Mouse (Mus musculus) frontal cortex, adult 2 months (tissue): ENCODE results near the gene Fam129a. TPM values are rescaled to one million over a fixed set of nuclear protein-coding genes. Genes with fewer than 3 reads are reported as not detected.
"Not testable (repeated sequence)": the region's sequence is repeated elsewhere in the genome, so short reads cannot be mapped to it uniquely, and the experiment has no call there.

Experiments
- DNase-seq, 2 experiments: peaks; one replicate each; pipeline ENCODE4 v3.0.0; 2022; ENCODE audit warnings: low spot score in 1 of 2; ENCODE audit errors: extremely low spot score in 1 of 2
- polyA plus RNA-seq: library from polyadenylated mRNA; depleted of rRNA; stranded (reverse); fragments of >200 nt; gene quantifications from 2 replicates; pipeline ENCODE4 v1.2.3, GENCODE M21; 2012

Gene Fam129a
- polyA plus RNA-seq, 1 experiment: 1.8 TPM

DNA sequence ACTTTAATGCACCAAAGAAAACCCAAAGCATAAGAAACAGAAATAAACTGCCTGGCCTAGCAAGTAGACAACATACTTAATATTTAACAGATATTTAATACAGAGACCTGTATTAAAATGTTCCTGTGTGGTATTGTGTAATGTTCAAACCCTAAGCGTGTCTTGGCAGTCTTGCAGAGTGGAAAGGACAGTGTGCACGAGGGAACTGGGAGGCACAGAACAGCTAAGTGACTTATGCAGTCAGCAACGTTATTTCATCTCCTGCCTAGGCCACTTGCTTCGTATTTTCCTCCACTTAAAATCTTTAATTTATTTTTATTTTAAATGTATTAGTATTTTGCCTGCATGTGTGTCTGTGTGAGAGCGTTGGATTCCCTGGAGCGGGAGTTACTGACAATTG, 119.1 kb downstream of the Fam129a start:
- DNase-seq: no peak

DNA sequence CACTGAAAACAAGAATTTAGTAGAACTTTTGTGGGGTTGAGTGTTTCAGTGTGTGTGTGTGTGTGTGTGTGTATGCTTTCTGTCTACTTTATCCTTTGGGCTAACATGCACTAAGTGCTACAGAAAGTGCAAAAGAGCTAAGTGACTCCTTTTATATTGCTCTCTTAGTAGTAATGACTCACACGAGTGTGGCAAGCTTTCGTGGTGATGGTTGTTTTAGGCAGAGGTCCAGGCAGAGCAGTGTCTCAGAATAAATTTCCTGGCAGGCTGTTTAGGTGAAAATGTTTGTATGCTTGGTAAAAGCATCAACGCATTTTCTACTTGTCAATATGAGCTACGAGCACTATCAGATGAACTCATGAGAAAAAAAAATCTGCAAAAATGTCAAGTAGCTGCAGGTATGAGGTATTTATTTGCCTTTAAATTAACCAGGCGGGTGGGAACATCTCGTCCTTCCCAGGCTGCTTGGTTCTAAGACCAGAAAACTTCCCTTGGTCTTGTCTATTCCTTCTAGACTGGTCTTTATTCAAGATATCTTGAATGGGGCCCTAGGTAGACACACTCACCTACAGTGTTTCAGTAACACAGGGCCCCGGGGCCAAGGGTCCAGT, 119.7 kb downstream of the Fam129a start:
- no peak for DNase-seq

DNA sequence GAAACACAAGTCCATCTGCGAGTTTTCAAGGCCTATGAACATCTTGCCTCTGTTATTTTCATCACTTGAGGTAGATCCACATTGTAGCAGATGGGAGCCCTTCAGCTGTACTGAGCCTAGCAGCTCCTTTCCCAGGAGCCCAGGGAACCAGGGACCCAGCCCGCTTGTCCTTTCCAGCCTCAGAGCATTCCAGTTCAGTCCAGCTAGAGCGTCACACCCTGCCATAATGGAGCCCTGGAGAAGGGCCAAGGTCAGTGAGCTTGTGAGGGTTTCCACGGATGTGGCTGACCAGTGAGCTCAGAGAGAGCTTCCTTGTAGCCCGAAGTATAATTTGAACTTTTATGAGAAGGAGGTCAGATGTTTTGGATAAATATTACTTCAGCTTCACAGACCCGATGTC, 121.9 kb downstream of the Fam129a start:
- DNase-seq: not testable (repeated sequence)

DNA sequence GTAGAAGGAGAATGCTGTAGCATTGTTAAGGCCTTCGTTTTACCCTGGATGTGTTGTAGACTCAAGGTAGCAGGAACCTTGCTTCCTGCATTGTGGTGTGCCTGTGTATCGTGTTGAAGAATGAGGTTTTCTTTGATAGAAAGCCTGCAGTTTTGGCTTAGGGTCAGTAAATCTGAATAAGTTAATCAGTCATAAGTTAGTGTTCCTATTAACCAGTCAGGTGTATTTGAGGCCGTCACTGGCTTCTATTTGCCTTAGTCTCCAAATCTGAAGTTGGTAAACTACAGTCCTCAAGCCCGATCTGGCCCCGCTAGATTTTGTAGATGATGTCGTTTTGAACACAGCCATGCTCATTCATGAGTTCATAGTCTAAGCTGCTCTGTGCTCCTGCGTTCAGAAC, 125.8 kb downstream of the Fam129a start:
- DNase-seq: no peak

DNA sequence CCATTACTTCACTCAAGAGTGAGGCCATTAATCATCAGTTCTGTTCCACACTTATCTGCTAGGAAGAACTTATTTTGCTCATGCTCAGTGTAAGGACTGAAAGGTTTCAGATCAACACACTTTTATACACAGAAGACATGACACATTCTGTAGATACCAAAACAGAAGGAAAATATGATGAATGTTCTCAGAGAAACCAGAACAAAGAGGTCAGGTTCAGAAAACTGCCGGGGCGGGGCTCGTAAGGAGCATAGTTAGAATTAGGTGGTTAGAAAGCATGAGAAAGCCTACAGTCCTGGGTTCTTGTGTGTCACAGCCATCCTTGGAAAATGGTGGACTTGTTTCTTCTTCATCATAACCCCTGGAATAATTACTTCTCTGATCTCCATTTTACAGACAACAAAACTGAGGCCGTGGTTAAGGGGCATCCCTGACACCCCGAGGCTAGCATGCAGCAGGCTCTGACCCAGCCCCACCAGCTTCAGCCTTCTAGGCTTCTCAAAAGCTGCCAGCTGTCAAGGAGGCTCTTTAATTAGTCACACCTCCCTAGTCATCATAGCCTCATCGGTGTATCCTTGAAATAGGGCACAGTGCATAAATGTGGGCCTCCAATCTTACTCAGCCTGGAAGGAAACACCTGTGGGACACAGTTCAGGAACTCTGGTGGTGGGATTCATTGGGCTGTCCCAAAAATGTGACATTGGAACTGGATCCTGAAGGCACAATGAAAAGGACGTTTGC, 127.1 kb downstream of the Fam129a start:
- no peak for DNase-seq

DNA sequence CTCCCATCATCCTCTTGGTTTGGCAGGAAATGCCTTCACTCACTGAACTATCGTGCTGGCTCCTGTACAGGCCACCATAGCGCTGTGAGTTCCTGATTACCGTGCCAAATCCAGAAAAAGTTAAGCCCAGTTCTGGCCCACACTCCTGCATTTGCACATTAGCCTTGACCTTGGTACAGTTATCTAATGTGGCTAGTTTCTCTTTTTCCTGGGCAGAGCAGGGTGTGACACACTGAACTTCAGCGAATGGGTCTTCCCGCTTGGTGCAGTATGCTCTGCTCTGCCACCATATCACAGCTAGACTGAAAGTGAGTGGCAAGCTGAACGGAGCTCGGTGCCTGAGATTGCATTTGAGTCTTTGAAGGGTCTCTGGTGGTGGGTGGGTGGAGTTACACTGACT, 128.4 kb downstream of the Fam129a start:
- DNase-seq: no peak

DNA sequence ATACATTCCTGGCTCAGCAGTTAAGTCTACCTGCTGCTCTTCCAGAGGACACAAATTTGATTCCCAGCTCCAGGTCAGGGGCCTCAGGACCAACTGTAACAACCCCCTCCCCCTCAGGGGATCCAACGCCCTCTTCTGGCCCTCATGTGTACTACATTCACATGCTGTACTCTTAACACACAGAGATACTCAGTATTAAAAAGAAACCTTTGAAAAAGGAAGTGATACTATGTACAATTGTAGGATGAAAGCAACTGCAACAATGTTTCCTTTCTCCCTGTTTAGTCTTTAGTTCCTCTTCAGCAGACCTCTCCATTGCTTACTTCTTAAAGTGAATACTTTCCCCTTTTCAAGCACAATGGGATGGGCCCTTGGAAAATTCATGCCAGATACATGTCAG, 131.8 kb downstream of the Fam129a start:
- DNase-seq: no peak

DNA sequence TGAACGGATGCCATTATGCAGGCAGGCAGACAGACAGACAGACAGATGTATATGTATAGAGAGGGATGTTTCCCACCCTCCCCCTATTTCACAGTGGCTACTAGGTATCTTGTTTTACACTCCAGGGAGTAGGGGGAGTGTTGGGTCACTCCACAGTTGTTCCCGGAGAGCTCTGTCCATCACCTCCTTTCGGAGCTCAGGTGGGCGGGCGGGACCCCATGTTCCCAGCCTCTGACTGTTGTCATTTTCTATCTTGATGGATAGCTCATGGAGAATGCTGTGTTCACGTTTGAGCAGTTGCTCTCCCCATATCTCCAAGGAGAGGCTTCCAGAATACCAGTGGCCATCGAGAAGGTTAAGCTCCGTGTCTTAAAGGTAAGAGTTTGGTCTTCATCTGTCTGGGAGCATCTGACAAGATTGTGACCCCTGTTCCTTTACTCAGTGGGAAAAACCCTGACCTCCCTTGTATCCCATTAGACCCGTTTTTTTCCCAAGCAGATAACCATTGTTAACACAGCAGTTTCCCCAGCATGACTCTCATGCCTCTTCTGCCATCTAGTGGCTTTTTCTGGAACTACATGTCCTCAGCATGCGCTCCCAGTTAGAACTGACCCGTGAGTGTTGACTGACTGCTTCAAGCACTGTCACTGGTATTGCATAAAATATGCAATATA, 134.9 kb downstream of the Fam129a start:
- peak; percentile 55 to 96 for DNase-seq

DNA sequence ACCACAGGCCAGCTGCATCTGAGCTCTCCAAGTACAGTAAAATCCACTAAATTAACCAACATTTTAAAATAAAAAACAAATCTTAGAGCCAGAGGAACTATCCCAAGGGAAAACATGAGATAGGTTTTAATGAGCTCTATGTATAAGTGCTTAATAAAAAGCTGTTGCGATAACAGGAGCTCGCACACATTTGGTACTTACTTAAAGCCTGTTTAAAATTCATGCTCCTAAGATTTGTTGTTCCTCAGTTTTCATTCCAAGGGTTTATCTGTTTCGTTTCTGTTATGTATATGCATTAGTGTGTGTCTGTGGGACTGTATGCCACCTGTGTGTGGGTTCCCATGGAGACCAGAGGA, 135.4 kb downstream of the Fam129a start:
- DNase-seq: no peak

DNA sequence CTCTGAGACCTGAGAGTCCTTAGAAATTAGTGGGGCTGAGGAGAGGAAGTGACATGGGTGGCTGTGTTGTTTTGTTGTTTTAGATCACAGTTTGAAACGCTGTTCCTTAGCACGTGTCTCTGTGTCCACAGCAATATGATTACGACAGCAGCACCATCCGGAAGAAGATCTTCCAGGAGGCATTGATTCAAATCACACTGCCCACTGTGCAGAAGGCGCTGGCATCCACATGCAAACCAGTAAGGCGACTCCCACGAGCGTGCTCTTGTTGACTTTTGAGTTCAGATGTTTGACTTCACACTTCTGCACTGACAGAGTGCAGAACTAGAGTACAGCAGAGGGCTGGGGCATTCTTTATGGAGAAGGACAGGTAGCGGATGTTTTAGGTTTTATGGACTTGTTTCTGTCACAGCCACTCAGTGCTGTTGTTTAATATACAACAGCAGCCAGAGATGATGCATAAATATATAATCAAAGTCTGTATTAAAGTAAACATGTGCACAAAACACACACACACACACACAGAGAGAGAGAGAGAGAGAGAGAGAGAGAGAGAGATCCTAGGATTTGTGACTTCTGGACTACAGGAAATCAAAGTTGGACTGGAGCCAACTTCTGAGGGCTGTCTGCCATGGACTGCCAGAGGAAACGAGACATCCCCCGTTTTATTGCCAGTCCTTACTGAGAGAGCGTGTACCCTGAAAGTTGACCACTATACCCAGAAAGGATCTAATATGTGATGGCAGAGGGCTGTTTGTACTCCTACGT, 138.2 kb downstream of the Fam129a start:
- DNase-seq: no peak

DNA sequence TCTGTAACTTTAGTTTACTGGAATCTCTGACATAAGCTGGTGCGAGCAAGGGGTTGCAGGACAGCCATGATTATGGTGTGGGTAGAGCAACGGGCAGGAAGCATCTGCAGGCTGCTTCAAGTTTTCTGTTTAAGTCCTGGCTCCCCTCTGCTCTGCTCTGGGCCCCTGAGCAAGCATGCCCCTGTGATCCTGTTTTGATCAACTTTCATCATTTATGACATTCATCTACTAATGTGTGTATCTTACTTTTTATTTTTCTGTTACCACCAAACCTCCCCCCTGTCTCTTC, 138.7 kb downstream of the Fam129a start:
- no peak for DNase-seq

DNA sequence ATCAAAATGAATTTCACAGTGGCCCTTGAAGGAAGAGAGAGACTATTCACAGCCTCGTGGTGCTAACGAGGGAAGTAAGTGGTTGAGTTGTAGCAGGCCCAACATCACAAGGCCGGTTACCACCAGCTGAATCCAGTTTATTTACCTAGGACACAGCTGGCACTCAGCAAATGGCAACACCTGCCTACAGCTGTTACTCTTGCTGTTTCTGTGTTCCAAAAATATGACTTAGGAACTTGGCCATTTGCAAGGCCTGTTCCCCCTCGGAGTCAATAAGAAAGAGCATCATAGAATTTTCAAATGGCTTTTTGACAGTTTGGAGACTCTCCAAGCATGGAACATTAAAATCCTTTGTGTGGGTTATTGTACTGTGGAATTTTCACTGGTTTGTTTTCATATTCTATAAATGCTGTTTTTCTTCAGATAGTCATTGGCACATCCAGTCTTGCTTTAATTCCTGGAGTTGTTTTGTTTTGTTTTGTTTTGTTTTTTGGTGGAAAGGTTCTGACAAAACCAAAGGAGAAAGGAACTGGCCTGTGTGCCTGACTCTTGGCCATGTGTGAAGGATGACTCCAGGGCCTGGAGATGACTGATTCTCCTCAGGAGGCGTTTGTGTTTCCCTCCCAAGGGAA, 139.6 kb downstream of the Fam129a start:
- no peak for DNase-seq

DNA sequence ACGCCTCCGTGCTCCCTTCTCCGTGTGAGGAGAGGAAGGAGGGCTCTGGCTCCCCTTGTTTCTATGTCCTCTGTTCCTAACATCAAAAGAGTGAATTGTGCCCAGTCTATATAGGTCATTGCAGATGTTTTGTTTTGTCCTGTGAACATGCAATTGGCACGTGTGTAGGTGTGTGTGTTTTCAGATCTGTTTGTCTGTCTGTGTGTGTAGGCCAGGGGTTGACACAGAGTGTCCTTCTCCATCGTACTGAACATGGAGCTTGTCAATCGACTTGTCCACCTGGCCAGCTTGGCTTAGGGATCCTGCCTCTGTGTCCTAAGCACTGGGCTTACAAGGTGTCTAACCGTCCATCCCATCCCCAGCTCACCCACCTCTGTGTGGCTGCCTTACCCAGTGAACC, 140.1 kb downstream of the Fam129a start:
- DNase-seq: no peak

DNA sequence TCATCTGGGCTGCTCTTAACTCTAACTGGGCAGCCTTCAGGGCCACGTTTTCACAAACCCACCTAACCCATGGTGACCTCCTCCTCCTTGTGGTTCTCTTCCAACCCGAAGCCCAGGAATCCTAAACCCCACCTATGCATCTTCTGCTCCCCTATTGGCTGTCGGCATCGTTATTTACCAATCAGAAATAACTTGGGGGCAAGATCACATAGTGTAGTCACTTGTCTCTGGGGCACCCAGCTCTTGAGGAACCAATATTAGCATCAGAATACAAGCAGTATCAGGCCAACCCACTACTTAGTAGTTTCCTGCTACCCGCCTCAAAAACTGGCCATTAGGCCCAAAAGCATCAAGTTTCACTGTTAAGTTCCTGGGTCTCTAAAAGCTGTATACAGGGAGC, 141.7 kb downstream of the Fam129a start:
- DNase-seq: no peak

DNA sequence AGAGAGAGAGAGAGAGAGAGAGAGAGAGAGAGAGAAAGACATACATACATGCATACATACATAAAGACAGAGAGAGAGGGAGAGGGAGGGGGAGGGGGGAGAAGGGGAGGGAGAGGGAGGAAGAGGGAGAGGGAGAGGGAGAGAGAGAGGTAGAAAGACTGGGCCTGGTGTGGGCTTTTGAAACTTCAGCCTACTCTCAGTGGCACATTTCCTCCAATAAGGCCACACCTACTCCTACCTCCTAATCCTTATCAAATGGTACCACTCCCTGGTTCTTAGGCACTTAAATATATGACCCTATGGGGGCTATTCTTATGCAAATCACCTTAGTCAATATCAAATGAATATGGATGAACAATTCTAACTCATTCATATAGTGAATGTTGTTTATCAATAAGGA, 142.6 kb downstream of the Fam129a start:
- no peak for DNase-seq

DNA sequence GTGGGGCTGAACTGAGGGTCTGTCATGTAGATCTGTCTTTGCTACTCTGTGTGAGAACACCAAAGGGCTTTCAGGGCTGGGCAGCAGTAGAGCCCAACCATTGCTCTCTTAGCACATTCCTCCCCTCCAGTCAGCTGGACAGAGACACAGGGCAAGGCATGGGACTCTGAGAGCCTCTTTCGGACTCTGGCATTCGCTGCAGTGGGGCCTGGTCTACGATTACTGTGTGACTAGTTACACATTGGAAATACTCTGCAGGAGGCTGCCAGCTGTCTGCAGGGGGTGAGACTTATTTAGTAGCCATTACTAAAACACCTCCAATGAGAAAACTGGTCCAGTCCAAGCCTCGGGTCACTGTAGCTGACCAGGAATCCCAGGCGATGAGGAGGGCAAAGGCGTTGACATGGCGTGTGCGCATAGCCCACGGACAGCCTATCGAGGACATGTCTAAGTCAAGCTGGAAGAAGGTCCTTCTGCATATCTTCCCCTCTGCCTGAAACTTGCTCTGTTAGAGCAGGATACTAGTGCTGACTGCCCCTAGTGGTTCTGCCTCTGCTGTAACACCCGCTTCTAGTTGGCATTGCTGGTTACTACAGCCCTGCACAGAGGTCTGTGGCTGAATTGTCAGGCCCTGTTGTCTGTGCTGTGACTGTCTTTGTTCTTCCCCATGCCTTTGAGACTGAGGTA, 145.2 kb downstream of the Fam129a start:
- DNase-seq: no peak

DNA sequence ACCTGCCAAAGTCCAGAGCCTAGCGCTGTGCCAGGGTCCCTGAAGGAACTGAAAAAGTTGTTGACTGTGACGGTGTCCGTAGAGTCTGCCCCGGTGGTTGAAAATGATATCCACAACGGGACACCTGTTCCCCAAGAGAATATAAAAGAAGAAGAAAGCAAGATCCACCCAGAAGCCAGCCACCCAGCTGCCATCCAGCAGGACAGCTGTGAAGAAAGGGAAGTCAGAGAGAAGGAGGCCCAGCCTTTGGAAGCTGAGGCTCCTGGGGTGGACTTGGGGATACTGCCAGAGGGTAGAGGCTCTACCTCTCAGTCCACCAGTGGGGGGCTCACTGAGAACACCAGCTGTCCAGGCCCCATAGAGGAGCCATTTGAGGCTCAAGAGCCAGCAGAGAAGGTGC, 146.6 kb downstream of the Fam129a start:
- DNase-seq: no peak

DNA sequence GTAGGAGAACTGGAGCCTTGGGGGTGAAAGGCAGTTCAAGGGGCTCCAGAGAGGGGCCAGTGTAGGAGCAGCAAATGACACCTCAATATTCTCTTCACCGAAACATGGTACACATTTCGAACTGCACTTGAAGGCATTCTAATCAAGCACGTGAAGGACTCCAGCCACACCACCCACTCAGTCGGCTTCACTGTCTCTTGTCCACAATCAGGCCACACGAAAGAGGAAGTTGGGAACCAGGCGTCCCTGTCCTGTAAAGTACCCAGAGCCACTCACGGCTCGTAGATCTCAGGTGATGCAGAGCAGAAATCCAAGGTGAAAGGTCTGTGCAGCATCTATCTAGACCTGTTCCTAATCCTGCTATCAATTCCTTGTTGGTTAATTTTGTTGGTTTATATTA, 147.6 kb downstream of the Fam129a start:
- DNase-seq: no peak

DNA sequence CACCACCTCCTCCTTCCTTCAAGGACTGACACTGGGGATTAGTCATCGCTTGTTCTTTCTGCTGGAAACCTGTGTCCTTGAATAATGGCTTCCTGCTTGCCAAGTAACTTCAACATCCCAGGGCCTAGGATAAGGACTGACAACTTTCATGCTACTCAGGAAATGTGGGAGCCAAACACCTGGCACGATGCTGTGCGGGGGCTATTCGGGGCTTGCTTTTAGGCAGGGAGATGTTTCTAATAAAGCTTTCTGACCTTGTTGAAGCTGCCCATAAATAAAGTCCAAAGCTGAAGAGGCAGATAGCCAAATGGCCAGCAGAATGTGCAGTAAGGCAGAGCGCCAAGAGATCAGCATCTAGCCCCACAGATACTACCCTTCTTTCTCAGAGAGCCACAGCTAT, 148.9 kb downstream of the Fam129a start:
- no peak for DNase-seq

DNA sequence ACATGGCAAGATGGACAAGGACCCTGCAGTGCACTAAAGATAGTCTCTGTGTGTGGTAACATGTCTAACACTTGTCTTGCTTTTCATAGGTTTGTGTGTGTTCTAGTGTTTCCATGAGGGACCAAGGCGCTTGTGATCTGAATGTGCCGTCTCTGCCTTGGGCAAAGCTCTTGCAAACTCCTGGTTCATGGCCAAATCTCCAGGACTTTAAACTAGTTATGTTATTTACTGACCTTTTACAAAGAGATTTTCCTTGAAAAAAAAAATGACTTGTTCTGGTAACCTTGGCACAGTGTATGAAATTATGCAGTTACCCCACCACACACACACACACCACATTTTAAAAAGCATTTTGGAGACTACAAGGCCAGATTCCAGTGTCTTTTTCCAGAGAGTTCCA, 149.6 kb downstream of the Fam129a start:
- DNase-seq: no peak
